Mouse (Mus musculus): Measurements from ENCODE around the gene Eif4g3.

Gene Eif4g3

GRCm38 (mm10) chr4:138246756-138247665, 254.2 kb downstream of the Eif4g3 start:
- DNase-seq: peak; percentile 73

GRCm38 (mm10) chr4:138250088-138250960, 257.5 kb downstream of the Eif4g3 start, which contains the start of the genes Sh2d5 and Kif17:
Sh2d5 (plus strand) TSS chr4:138250403.
Kif17 (plus strand) TSS chr4:138250435.
- peak; percentile 92 for DNase-seq

GRCm38 (mm10) chr4:138251819-138252218, 259.0 kb downstream of the Eif4g3 start:
- DNase-seq: peak; percentile 42

GRCm38 (mm10) chr4:138252231-138252630, 259.4 kb downstream of the Eif4g3 start:
- DNase-seq: no peak

GRCm38 (mm10) chr4:138257116-138257687, 264.4 kb downstream of the Eif4g3 start:
- DNase-seq: no peak

Measured in right cerebral cortex, postnatal 14 days (tissue).